Mouse (Mus musculus): Measurements from ENCODE around the gene Dlk1. TPM values are rescaled to one million over a fixed set of nuclear protein-coding genes. Genes with fewer than 3 reads are reported as not detected.

The Dlk1 gene
- total and polyA plus RNA-seq, 2 experiments from 2014 or later: 22.1 to 47.5 TPM

DNA sequence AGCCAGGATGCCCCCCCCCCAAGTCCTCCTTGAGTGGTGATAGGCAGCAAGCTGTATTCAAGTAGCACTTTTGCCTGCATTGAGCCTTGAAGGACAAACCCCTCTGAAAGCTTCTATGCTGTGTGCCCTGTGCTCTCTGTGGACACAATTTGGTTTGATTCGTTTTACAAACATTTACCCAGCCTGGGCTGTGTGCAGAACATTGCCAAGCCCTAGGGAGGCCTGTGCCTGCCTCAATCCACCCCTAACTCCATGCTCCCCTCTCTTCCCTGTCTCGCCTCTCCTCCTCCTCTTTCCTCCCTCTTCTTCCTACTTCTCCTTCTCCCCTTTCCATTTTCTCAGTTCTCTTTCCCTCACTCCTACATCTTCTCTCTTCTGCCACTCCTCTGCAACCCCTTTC lies 29.5 kb upstream of the Dlk1 start:
- H3K4me2 ChIP-seq (ENCODE audit: low read depth, low read length, poor library complexity, severe bottlenecking): no peak overlapping the region
- WGBS: 42% methylated on average over 2 of the region's 2 CpGs
- H3K9me3 ChIP-seq (ENCODE audit: low read length): no peaks in the 10 kb centered on the region
- H3K4me3 ChIP-seq (ENCODE audit: low read depth, low read length): no peak overlapping the region
- TF ChIP-seq CTCF (IDR thresholded peaks at IDR 0.05): no peak
- no peak overlapping the region for H3K9ac ChIP-seq (replicated peaks; ENCODE audit: low read length, poor library complexity, severe bottlenecking)
- no peaks in the 10 kb centered on the region for H3K4me1 ChIP-seq (ENCODE audit: insufficient read depth, low read length)
- ATAC-seq (ENCODE audit: low FRiP score): no peak
- no peaks in the 10 kb centered on the region for H3K36me3 ChIP-seq (ENCODE audit: insufficient read depth, low read length)
- no peak overlapping the region for H3K27ac ChIP-seq (ENCODE audit: low read depth, low read length)
- 0 out of 2 replicates have a peak, but pooled peaks cover 3% of the 10 kb centered on the region for H3K27me3 ChIP-seq (ENCODE audit: insufficient read depth, low read length)
- no peak for DNase-seq (ENCODE audit: low spot score)

DNA sequence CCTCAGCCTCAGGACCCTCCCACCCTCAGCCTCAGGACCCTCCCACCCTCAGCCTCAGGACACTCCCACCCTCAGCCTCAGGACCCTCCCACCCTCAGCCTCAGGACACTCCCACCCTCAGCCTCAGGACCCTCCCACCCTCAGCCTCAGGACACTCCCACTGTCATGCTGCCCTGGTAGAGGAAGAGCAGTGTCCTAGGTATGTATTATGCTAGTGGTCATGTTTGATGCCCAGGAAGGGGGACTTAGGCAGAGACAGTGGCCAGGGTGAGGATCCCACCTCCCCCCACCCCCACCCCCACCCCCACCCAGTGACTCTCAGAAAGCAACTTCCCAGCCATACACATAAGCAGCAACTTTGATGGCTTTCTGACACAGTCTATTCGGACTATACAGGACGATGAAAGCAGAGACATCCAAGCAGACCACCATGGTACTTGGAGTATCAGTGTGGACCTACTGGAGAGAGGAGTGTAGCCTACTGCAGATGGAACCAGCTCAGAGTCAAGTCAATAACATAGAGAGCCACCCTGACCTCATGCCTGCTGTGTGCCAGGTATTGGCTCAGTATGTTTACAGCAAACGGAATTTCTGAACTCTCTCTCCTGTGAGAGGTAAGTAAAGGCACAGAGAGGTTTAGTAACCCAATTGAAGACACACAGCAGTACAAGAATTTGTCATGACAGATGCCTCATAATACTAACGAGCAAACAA lies 28.8 kb upstream of the Dlk1 start:
- no peaks in the 10 kb centered on the region for H3K36me3 ChIP-seq (ENCODE audit: insufficient read depth, low read length)
- 80% methylated on average over 4 of the region's 4 CpGs for WGBS
- no peak overlapping the region for H3K4me3 ChIP-seq (ENCODE audit: low read depth, low read length)
- ATAC-seq (ENCODE audit: low FRiP score) (no peak), DNase-seq (ENCODE audit: low spot score) (no peak)
- H3K9me3 ChIP-seq (ENCODE audit: low read length): no peaks in the 10 kb centered on the region
- H3K9ac ChIP-seq (replicated peaks; ENCODE audit: low read length, poor library complexity, severe bottlenecking): no peak overlapping the region
- H3K4me2 ChIP-seq (ENCODE audit: low read depth, low read length, poor library complexity, severe bottlenecking): no peak overlapping the region
- 0 out of 2 replicates have a peak, but pooled peaks cover 3% of the 10 kb centered on the region for H3K27me3 ChIP-seq (ENCODE audit: insufficient read depth, low read length)
- H3K27ac ChIP-seq (ENCODE audit: low read depth, low read length): no peak overlapping the region
- no peak for TF ChIP-seq CTCF (IDR thresholded peaks at IDR 0.05)
- no peaks in the 10 kb centered on the region for H3K4me1 ChIP-seq (ENCODE audit: insufficient read depth, low read length)

DNA sequence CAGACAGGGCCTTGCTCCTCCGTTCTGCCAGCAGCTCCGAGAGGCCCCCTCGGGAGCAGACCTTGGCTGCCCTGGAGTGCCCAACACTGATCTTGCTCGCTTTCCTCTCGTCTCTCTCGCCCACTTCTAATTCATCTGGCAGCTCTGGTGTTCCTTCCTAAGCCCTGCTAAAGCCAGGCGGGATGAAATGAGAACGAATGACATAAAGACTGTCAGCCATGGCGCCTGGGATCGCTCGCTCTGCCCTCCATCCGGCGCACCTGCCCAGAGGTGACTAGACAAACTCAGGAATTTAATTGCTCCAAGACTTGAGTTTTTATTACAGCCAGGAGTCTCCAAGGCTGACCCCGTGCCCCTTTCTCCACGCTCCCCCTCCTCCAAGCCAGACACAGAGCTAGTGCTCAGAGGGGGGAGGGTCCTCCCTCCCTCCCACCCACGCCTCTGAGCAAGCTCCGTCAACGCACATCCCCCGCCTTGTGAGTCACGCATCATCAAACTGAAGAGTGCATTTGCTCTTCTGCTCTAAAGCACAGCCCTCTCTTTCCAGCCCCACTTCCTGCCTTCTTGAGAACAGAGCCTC lies 27.8 kb upstream of the Dlk1 start:
- no peak for TF ChIP-seq CTCF (IDR thresholded peaks at IDR 0.05)
- Histone ChIP-seq H3K27me3 (ENCODE audit: insufficient read depth, low read length) (0 out of 2 replicates have a peak, but pooled peaks cover 3% of the 10 kb centered on the region), H3K4me2 (ENCODE audit: low read depth, low read length, poor library complexity, severe bottlenecking) (peak overlapping the region; percentile 3; the same call in 1 of the 2 replicates), H3K9ac (replicated peaks; ENCODE audit: low read length, poor library complexity, severe bottlenecking) (no peak overlapping the region), H3K4me1 (ENCODE audit: insufficient read depth, low read length) (no peaks in the 10 kb centered on the region), H3K9me3 (ENCODE audit: low read length) (no peaks in the 10 kb centered on the region), H3K27ac (ENCODE audit: low read depth, low read length) (no peak overlapping the region), H3K36me3 (ENCODE audit: insufficient read depth, low read length) (no peaks in the 10 kb centered on the region), H3K4me3 (ENCODE audit: low read depth, low read length) (no peak overlapping the region)
- ATAC-seq (ENCODE audit: low FRiP score): no peak
- WGBS: 14% methylated on average over 20 of the region's 20 CpGs
- no peak for DNase-seq (ENCODE audit: low spot score)

DNA sequence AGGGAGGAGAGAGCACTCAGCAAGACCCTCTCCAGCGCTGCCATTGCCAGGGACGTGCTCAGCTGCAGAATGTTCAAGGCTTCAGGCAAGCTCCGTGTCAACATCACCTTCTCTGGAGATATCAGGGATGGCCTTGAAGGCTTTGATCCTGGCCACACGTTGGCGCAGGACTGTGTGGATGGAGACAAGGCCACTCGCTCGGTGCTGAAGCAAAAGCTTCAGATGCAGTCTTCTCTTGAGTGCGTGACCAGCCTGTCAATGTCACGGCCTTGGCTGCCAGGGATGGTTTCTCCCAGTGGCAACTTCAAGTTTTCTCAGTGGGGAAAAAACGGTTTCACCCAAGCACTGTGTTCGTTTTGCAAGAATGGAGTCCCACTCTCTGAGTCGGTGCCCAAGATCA lies 26.6 kb upstream of the Dlk1 start:
- TF ChIP-seq CTCF (IDR thresholded peaks at IDR 0.05): no peak
- WGBS: 82% methylated on average over 12 of the region's 12 CpGs

DNA sequence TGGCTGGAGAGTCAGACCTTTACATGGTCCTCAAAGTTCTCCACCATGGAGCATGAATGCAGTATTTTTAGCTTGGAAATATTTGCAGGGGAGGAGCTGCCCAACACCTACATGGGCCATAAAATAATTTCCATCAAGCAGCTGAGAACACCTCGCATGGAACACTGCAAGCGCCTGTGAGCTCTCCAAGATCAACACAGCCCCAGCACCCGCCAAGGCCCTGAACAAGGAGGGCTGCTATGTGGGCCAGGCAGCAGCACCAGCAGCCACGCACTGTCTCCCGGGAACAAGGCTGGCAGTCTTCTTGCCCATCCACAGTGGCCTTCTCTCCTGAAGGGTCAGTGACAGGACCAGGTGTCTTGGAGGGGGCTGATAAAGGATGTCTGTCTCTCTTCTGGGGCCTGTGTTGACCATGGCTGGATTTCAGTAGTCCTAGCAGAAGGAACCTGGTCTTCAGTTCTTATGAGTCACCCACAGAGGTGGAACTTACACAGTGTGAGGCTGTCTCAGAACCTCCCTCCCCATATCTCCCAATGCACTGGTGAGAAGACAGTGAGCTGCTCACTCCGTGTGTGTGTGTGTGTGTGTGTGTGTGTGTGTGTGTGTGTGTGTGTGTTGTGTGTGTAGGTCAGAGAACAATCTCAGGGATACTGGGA lies 20.0 kb upstream of the Dlk1 start:
- peaks cover 9% of the 10 kb centered on the region; the same call in 1 of the 2 replicates for H3K27me3 ChIP-seq (ENCODE audit: insufficient read depth, low read length)
- no peaks in the 10 kb centered on the region for H3K36me3 ChIP-seq (ENCODE audit: insufficient read depth, low read length)
- no peak overlapping the region for H3K9ac ChIP-seq (replicated peaks; ENCODE audit: low read length, poor library complexity, severe bottlenecking)
- no peak overlapping the region for H3K4me3 ChIP-seq (ENCODE audit: low read depth, low read length)
- no peak overlapping the region for H3K27ac ChIP-seq (ENCODE audit: low read depth, low read length)
- 75% methylated on average over 6 of the region's 6 CpGs for WGBS
- DNase-seq (ENCODE audit: low spot score) (no peak), ATAC-seq (ENCODE audit: low FRiP score) (no peak)
- no peaks in the 10 kb centered on the region for H3K9me3 ChIP-seq (ENCODE audit: low read length)
- no peak for TF ChIP-seq CTCF (IDR thresholded peaks at IDR 0.05)
- H3K4me1 ChIP-seq (ENCODE audit: insufficient read depth, low read length): no peaks in the 10 kb centered on the region
- no peak overlapping the region for H3K4me2 ChIP-seq (ENCODE audit: low read depth, low read length, poor library complexity, severe bottlenecking)

More for the DNA sequence above, 26.6 kb upstream of the Dlk1 start:
- Histone ChIP-seq H3K4me3 (ENCODE audit: low read depth, low read length) (no peak overlapping the region), H3K4me2 (ENCODE audit: low read depth, low read length, poor library complexity, severe bottlenecking) (no peak overlapping the region), H3K9me3 (ENCODE audit: low read length) (no peaks in the 10 kb centered on the region), H3K27me3 (ENCODE audit: insufficient read depth, low read length) (0 out of 2 replicates have a peak, but pooled peaks cover 3% of the 10 kb centered on the region), H3K4me1 (ENCODE audit: insufficient read depth, low read length) (no peaks in the 10 kb centered on the region), H3K27ac (ENCODE audit: low read depth, low read length) (no peak overlapping the region), H3K9ac (replicated peaks; ENCODE audit: low read length, poor library complexity, severe bottlenecking) (no peak overlapping the region), H3K36me3 (ENCODE audit: insufficient read depth, low read length) (no peaks in the 10 kb centered on the region)
- DNase-seq (ENCODE audit: low spot score) (no peak), ATAC-seq (ENCODE audit: low FRiP score) (no peak)

DNA sequence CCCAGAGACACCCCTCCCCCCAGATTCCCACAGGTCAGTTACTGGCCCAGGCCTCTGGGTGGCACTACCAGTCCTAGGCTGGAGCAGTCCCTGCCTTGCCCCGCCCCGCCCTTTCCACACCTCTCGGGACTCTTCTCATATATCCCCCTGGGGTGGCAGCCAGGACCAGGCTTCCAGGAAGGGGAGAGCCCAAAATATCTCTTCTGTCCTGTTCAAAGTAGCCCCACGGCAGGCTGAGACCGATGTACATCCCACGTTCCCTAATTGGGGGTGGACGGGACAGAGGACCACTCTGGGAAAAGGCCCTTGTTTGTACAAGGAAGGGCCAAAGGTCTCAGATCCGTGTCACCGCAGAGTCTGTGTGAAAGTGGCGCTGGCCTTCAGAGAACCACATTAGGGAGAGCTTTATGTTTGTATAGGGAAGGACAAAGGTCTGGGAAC lies 16.2 kb upstream of the Dlk1 start:
- H3K36me3 ChIP-seq (ENCODE audit: insufficient read depth, low read length): no peaks in the 10 kb centered on the region
- peaks cover 9% of the 10 kb centered on the region for H3K27me3 ChIP-seq (ENCODE audit: insufficient read depth, low read length)
- ATAC-seq (ENCODE audit: low FRiP score): no peak
- peak; percentile 44 for TF ChIP-seq CTCF (IDR thresholded peaks at IDR 0.05)
- H3K9ac ChIP-seq (replicated peaks; ENCODE audit: low read length, poor library complexity, severe bottlenecking): no peak overlapping the region
- WGBS: 23% methylated on average over 10 of the region's 10 CpGs
- H3K27ac ChIP-seq (ENCODE audit: low read depth, low read length): no peak overlapping the region
- DNase-seq (ENCODE audit: low spot score): no peak
- no peaks in the 10 kb centered on the region for H3K9me3 ChIP-seq (ENCODE audit: low read length)
- no peak overlapping the region for H3K4me2 ChIP-seq (ENCODE audit: low read depth, low read length, poor library complexity, severe bottlenecking)
- 0 out of 2 replicates have a peak, but pooled peaks cover 4% of the 10 kb centered on the region for H3K4me1 ChIP-seq (ENCODE audit: insufficient read depth, low read length)
- no peak overlapping the region for H3K4me3 ChIP-seq (ENCODE audit: low read depth, low read length)

All from midbrain, postnatal 0 days (tissue).